Mouse (Mus musculus): ENCODE data around the gene Sgo2b.
"Not testable (repeated sequence)": the region's sequence is repeated elsewhere in the genome, so short reads cannot be mapped to it uniquely, and the experiment has no call there.

Sgo2b gene

DNA sequence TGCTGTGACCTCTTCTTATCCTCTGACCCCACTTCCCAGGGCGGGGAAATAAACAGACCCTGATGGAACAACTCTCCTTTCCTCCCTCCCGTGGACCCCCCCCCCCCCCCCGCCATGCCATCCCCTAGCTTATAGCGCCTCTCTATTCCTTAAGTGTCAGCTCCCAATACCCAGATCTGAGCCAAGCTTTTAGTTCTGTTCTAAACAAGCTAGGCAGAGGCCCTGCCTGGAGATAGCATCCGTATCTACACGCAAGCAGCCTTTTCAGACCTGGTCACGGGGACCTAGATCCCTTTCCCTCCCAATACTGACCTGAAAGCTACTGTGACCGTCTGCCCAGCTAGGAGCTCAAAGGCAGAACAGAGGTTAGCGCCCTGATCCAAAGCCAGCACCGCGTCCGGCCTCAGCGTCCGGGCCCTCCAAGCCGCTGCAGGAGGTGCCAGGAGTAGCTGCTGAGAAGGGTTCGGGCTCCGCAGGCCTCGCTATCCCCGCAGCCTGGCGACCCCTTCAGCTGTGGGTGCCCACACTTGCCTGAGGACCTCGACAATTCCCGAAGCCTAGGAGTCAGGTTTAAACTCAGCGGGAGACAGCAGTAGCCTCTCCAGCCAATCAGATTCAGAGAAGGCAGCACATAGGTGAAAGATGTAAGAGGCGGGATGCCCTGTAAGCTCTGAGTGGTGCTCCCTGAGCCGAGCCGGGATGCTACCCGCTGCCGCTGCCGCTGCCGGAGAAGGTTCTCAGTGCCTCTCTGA is at the start of gene Sgo2b:
TSS of gene Sgo2b (minus strand) at position 623 of the 752 bp plus-strand sequence.
- peak; percentile 60 for DNase-seq

- not testable (repeated sequence) for DNase-seq
Measured at GRCm38 (mm10) chr8:63970612-63971391, 18.8 kb upstream of the Sgo2b start.

DNA sequence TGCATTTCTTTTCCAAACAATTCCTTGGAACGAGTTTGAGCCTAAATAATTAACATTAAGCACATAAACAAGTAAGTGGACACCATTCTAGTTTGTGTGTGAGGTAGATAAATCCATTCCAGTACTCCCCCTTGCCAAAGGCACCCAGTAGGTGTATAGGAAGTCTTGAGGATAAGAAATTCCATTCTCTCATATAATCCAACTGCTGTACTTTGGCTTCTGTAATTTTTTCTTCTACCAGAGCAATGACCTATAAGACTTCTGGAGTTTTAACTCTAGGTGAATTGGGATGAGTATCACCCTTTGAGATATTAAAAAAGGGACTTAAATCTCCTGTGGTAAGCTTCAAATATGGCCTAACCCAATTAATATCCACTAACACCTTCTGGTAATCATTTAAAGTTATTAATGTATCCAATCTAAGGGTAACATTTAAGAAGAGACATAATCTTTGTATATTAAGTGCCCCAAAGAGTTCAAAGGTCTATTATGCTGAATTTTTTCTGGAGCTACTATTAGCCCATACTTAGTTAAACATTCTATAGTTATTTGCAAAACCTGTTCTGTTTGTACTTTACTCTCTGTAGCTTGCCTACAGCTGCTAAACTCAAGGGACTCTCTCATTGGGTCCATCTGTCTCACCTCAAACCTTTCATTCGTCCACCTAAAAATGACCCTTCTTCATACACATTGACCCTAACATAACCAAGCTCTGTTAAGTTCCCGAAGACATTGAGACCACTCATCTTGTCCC is 9.2 kb upstream of the Sgo2b start:
- no peak for DNase-seq

DNA sequence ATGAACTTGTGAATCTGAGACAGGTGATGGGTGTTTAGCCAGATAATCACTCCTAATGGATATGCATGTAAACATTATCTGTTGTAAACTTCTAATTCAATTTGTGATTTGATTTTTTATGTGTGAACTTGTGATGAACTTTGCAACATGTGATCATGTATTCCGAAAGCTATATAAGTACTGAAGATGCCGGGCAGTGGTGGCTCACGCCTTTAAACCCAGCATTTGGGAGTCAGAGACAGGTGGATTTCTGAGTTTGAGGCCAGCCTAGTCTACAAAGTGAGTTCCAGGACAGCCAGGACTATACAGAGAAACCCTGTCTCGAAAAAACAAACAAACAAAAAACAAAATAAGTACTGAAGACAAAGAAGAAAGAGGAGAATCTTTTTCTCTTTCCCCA is 1.8 kb upstream of the Sgo2b start:
- DNase-seq: not testable (repeated sequence)

- no peak for DNase-seq
Measured at GRCm38 (mm10) chr8:63933171-63933570, 18.9 kb downstream of the Sgo2b start.

DNA sequence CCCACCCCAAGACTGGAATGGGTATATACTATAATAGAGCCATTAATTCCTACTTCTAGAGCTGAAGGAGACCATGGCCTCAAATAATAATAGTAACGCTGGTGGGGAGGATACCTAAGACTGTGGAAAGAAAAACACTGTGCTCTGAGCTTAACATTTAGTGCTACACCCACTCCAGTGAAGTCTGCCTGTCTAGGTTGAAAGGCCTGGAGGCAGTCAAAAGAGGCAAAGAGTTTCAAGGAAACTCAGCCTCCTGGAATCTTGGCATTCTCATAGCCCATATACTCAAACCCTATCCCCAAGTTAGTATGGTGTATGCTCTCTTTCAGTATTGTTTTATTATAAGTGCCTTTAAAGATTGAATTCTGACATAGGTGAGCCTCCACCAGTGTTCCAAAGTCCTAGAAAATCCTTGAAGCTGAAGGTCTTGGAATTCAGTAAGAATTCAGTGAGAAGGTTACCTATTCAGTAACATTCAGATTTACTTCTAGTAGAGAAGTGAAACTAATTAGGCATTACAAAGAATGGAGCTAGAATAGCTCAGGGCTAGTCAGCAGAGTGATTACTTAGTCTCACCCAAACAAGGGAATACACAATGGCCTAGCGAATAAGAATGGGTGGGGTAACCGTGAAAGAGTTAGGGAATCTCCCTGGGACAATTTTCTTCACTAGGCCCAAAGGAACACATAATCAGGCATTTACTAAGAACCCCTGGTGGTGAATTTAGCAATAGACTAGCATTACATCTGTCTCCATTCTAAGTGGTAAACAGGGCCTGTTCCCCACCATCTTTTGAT is 22.5 kb downstream of the Sgo2b start:
- no peak for DNase-seq

GRCm38 (mm10) chr8:63921257-63921960 is 30.6 kb downstream of the Sgo2b start:
- DNase-seq: no peak

DNA sequence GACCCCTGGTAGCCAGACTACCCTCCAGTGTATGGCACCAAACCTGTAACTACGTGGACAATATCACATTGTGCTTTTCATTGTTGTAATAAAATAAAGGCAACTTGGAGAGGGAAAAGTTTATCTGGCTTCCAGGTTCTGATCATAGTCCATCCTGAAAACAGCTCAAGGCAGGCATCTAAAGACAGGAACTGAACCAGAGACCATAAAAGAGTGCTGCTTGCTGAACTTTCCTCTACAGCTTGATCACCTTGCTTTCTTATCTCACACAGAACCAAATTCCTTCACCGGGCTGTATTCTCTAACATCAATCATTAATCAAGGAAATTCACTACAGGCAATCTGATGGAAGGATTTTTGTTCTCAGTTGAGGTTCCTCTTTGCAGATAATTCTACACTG is 57.0 kb downstream of the Sgo2b start:
- no peak for DNase-seq

DNA sequence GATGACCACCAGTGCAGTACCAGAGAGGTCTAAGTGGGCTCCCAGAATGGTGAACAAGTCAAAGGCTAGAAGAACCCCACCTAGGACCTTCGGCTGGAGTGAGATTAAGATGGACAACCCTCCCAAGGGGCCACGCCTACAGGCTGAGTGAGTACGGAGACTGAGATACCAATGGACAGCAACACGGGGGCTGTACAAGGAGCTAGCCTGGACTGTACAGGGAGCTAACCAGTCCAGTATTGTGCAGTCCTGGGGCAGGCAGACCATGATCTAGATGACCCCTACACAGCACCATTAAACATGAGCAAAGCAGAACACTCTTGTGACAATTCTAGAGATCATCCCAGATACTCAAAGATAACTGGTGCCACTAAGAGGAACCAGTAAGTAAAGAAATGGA is 73.7 kb downstream of the Sgo2b start:
- no peak for DNase-seq

GRCm38 (mm10) chr8:63877393-63877792 is 74.7 kb downstream of the Sgo2b start:
- peak; percentile 84 for DNase-seq

DNA sequence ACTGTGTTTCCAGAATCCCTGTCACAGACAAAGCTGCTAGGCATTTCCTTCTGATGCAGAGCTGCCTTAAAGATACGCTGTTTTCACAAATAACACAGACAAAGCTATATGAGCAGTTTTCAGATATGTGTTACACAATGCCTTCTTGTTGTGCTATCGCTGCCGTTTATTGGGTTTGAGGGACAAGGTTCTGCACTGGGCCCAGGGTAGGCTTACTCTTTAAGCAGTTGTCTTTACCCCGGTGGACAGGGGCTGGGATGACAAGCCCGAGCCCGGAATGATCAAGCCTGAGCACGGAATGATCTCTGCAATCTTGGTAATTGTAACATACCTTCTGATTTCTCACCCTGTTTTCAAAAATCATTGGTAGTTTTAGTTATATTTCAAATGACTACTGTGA is 75.1 kb downstream of the Sgo2b start:
- DNase-seq: no peak

All from retina, postnatal 1 day (tissue).